Mouse (Mus musculus): ENCODE measurements around the gene Zfp697. TPM values are rescaled to one million over a fixed set of nuclear protein-coding genes. Genes with fewer than 3 reads are reported as not detected.

Zfp697 gene
- total RNA-seq (2017), result 0.59 and 1.2 TPM in 2 replicates

- ATAC-seq (replicated peaks; ENCODE audit: low read depth, poor library complexity, severe bottlenecking), result peak; percentile 66
Measured at GRCm38 (mm10) chr3:98382246-98382939, at the start of gene Zfp697. TSS of gene Zfp697 (plus strand) at chr3:98382461.

GRCm38 (mm10) chr3:98334010-98334409 is 48.3 kb upstream of the Zfp697 start:
- no peak for ATAC-seq (replicated peaks; ENCODE audit: low read depth, poor library complexity, severe bottlenecking)

- peak; percentile 23 for ATAC-seq (replicated peaks; ENCODE audit: low read depth, poor library complexity, severe bottlenecking)
Measured at GRCm38 (mm10) chr3:98335331-98335730, 46.9 kb upstream of the Zfp697 start.

- peak; percentile 12; the same call in 1 of the 2 replicates for ATAC-seq (replicated peaks; ENCODE audit: low read depth, poor library complexity, severe bottlenecking)
Measured at GRCm38 (mm10) chr3:98335886-98336285, 46.4 kb upstream of the Zfp697 start.

- ATAC-seq (replicated peaks; ENCODE audit: low read depth, poor library complexity, severe bottlenecking), result peak; percentile 23; the same call in 1 of the 2 replicates
Measured at GRCm38 (mm10) chr3:98336661-98337654, 45.3 kb upstream of the Zfp697 start.

GRCm38 (mm10) chr3:98338584-98339041 is 43.6 kb upstream of the Zfp697 start:
- ATAC-seq (replicated peaks; ENCODE audit: low read depth, poor library complexity, severe bottlenecking), result peak; percentile 47

GRCm38 (mm10) chr3:98339097-98339705 is 43.1 kb upstream of the Zfp697 start:
- ATAC-seq (replicated peaks; ENCODE audit: low read depth, poor library complexity, severe bottlenecking), result 0 out of 2 replicates have a peak, but pooled peaks have one; percentile 1

GRCm38 (mm10) chr3:98339706-98340109 is 42.6 kb upstream of the Zfp697 start, which contains the start of gene Phgdh:
TSS of gene Phgdh (minus strand) at chr3:98339990.
- ATAC-seq (replicated peaks; ENCODE audit: low read depth, poor library complexity, severe bottlenecking), result peak; percentile 66

GRCm38 (mm10) chr3:98340818-98341594 is 41.3 kb upstream of the Zfp697 start:
- ATAC-seq (replicated peaks; ENCODE audit: low read depth, poor library complexity, severe bottlenecking), result no peak

GRCm38 (mm10) chr3:98343235-98343634 is 39.0 kb upstream of the Zfp697 start:
- no peak for ATAC-seq (replicated peaks; ENCODE audit: low read depth, poor library complexity, severe bottlenecking)

GRCm38 (mm10) chr3:98348106-98348505 is 34.2 kb upstream of the Zfp697 start:
- peak; percentile 83 for ATAC-seq (replicated peaks; ENCODE audit: low read depth, poor library complexity, severe bottlenecking)

- peak; percentile 74 for ATAC-seq (replicated peaks; ENCODE audit: low read depth, poor library complexity, severe bottlenecking)
Measured at GRCm38 (mm10) chr3:98348705-98349104, 33.6 kb upstream of the Zfp697 start.

- peak; percentile 26 for ATAC-seq (replicated peaks; ENCODE audit: low read depth, poor library complexity, severe bottlenecking)
Measured at GRCm38 (mm10) chr3:98353892-98354291, 28.4 kb upstream of the Zfp697 start.

GRCm38 (mm10) chr3:98355344-98356025 is 26.8 kb upstream of the Zfp697 start:
- ATAC-seq (replicated peaks; ENCODE audit: low read depth, poor library complexity, severe bottlenecking), result no peak

- no peak for ATAC-seq (replicated peaks; ENCODE audit: low read depth, poor library complexity, severe bottlenecking)
Measured at GRCm38 (mm10) chr3:98356026-98356365, 26.3 kb upstream of the Zfp697 start.

GRCm38 (mm10) chr3:98356632-98357370 is 25.5 kb upstream of the Zfp697 start:
- ATAC-seq (replicated peaks; ENCODE audit: low read depth, poor library complexity, severe bottlenecking), result peak; percentile 66

- ATAC-seq (replicated peaks; ENCODE audit: low read depth, poor library complexity, severe bottlenecking), result peak; percentile 80
Measured at GRCm38 (mm10) chr3:98362753-98363152, 19.5 kb upstream of the Zfp697 start.

GRCm38 (mm10) chr3:98366086-98366485 is 16.2 kb upstream of the Zfp697 start:
- ATAC-seq (replicated peaks; ENCODE audit: low read depth, poor library complexity, severe bottlenecking), result no peak
